Mouse (Mus musculus) fibroblast of lung, adult 2 months (primary cell): ENCODE measurements around the gene Bbs9.
A peak's percentile ranks its signal among the peaks of the same experiment; 100 is the strongest.

Source experiments
- DNase-seq: peaks from one replicate; pipeline ENCODE4 v3.0.0-alpha.2; 2011; ENCODE audit warnings: low read depth

Bbs9 gene

GRCm38 (mm10) chr9:22468170-22468898 is 7.2 kb upstream of the Bbs9 start:
- DNase-seq: no peak

- DNase-seq: no peak
Observed at GRCm38 (mm10) chr9:22468899-22469259, 6.6 kb upstream of the Bbs9 start.

GRCm38 (mm10) chr9:22469643-22470042 is 5.9 kb upstream of the Bbs9 start, which contains the start of gene Rp9:
TSS of gene Rp9 (minus strand) at chr9:22469743.
- no peak for DNase-seq

- DNase-seq: no peak
Observed at GRCm38 (mm10) chr9:22476265-22476664, 750 bp downstream of the Bbs9 start.

GRCm38 (mm10) chr9:22478946-22479345 is 3.4 kb downstream of the Bbs9 start:
- no peak for DNase-seq

- DNase-seq: no peak
Observed at GRCm38 (mm10) chr9:22483866-22484561, 8.5 kb downstream of the Bbs9 start.

- DNase-seq: peak; percentile 81
Observed at GRCm38 (mm10) chr9:22484562-22485308, 9.2 kb downstream of the Bbs9 start.

- DNase-seq: no peak
Observed at GRCm38 (mm10) chr9:22486211-22486610, 10.7 kb downstream of the Bbs9 start.

- no peak for DNase-seq
Observed at GRCm38 (mm10) chr9:22488963-22489362, 13.4 kb downstream of the Bbs9 start.

- no peak for DNase-seq
Observed at GRCm38 (mm10) chr9:22494203-22494807, 18.8 kb downstream of the Bbs9 start.

- DNase-seq: no peak
Observed at GRCm38 (mm10) chr9:22495133-22495532, 19.6 kb downstream of the Bbs9 start.

- DNase-seq: no peak
Observed at GRCm38 (mm10) chr9:22497021-22497767, 21.7 kb downstream of the Bbs9 start.

GRCm38 (mm10) chr9:22502972-22503371 is 27.5 kb downstream of the Bbs9 start:
- DNase-seq: no peak

- DNase-seq: no peak
Observed at GRCm38 (mm10) chr9:22503581-22503980, 28.1 kb downstream of the Bbs9 start.

GRCm38 (mm10) chr9:22505574-22505973 is 30.1 kb downstream of the Bbs9 start:
- no peak for DNase-seq

GRCm38 (mm10) chr9:22515076-22515475 is 39.6 kb downstream of the Bbs9 start:
- DNase-seq: no peak

- DNase-seq: peak; percentile 38
Observed at GRCm38 (mm10) chr9:22518394-22519041, 43.0 kb downstream of the Bbs9 start.

GRCm38 (mm10) chr9:22523460-22523859 is 47.9 kb downstream of the Bbs9 start:
- DNase-seq: no peak

GRCm38 (mm10) chr9:22530734-22531489 is 55.4 kb downstream of the Bbs9 start:
- no peak for DNase-seq

- no peak for DNase-seq
Observed at GRCm38 (mm10) chr9:22532112-22532511, 56.6 kb downstream of the Bbs9 start.
